Mouse (Mus musculus): Measurements from ENCODE around the gene Casc3. TPM values are rescaled to one million over a fixed set of nuclear protein-coding genes. Genes with fewer than 3 reads are reported as not detected.

Gene Casc3
- total and polyA plus RNA-seq, 3 experiments: 14.4 to 71.7 (median 16.7) TPM

DNA sequence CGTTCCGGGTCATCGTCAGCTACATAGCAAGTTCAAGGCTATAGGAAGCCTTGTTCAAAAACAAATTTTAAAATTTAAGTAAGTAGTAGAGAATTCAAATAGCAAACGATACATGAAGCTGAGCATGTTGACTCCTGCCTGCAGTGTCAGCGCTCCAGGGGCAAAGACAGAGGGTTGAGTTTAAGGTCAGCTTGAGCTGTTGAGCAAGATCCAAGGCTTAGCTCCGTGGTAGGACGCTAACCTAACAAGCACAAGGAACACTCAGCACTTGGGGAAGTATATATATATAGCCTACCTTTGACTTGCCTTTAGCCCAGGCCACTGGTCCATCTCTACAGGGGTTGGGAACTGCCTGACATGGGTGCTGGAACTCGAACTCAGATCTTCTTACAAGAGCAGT is 65.2 kb downstream of the Casc3 start:
- dilution Hi-C loops (cut with MboI; ENCODE audit: extremely low pct_ligation_motif_present, extremely low pct_unique_long_range_greater_than_20kb, low sequenced_read_pairs): no loop called here

DNA sequence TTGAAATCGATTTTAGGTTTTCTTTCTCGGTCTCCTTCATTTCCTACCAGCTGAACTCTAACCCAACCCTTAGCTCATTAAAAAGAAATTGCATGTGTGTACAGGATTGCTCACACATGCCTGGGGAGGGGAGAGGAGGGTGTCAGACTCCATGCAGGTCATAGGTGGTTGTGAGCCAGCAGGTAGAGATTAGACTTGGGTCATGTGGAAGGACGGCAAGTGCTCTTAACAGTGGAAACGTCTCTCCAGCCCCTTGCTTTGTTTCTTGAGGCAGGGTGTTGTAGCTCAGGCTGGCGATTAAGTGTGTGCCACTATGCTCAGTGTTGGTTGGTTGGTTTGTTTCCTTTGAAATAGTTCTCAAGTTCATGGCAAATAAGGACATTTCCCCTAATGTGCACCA is 66.1 kb downstream of the Casc3 start:
- H3K4me2 ChIP-seq (ENCODE audit: insufficient read depth, low read depth, poor library complexity, severe bottlenecking): no peak overlapping the region
- TF ChIP-seq TBP (conservative IDR thresholded peaks at IDR 0.05; ENCODE audit: low read depth, low read length) (no peak), NRF1 (IDR thresholded peaks at IDR 0.05; ENCODE audit: low read depth, low read length) (no peak), JUN (IDR thresholded peaks at IDR 0.05; ENCODE audit: insufficient read depth, low read depth, low read length) (no peak), MYC (IDR thresholded peaks at IDR 0.05; ENCODE audit: low read depth, low read length) (no peak), IRF4 (IDR thresholded peaks at IDR 0.05; ENCODE audit: low read depth, low read length) (no peak), ETS1 (conservative IDR thresholded peaks at IDR 0.05; ENCODE audit: low read depth, low read length) (no peak), GABPA (IDR thresholded peaks at IDR 0.05; ENCODE audit: insufficient replicate concordance, low read depth, low read length) (no peak), USF1 (IDR thresholded peaks at IDR 0.05; ENCODE audit: low read depth, low read length) (no peak), POLR2A (IDR thresholded peaks at IDR 0.05; ENCODE audit: low read depth, low read length) (no peak), CHD2 (IDR thresholded peaks at IDR 0.05; ENCODE audit: low read length) (no peak), RCOR1 (conservative IDR thresholded peaks at IDR 0.05; ENCODE audit: low read depth, low read length) (no peak), TCF12 (IDR thresholded peaks at IDR 0.05; ENCODE audit: low read depth, low read length) (no peak), E2F4 (IDR thresholded peaks at IDR 0.05; ENCODE audit: insufficient replicate concordance, low read depth, low read length) (no peak), KAT2A (IDR thresholded peaks at IDR 0.05; ENCODE audit: insufficient replicate concordance, low read length) (no peak)
- dilution Hi-C loops (cut with MboI; ENCODE audit: extremely low pct_ligation_motif_present, extremely low pct_unique_long_range_greater_than_20kb, low sequenced_read_pairs) (no loop called here), in situ Hi-C loops (cut with MboI; ENCODE audit: low pct_ligation_motif_present, low pct_unique_long_range_greater_than_20kb, low sequenced_read_pairs) (no loop called here)
- peaks cover 11% of the 10 kb centered on the region for H3K79me2 ChIP-seq (replicated peaks; ENCODE audit: control insufficient read depth, extremely low read depth, insufficient read depth, poor library complexity, severe bottlenecking)
- no peaks in the 10 kb centered on the region for H3K9me3 ChIP-seq (replicated peaks; ENCODE audit: low read length)
- no peak overlapping the region for H3K4me3 ChIP-seq (replicated peaks in 1 of 3; ENCODE audit: low read depth in 2 of 3, low read length in 2 of 3, poor library complexity in 1 of 3)
- H3K36me3 ChIP-seq (replicated peaks in 1 of 2; ENCODE audit: control insufficient read depth in 1 of 2, insufficient read depth in 1 of 2, low read length in 1 of 2): peaks cover 37 to 88% of the 10 kb centered on the region in 2 experiments
- no peak for DNase-seq (ENCODE audit: extremely low read depth)
- H3K27ac ChIP-seq (ENCODE audit: insufficient read depth, low read depth): no peak overlapping the region
- no peaks in the 10 kb centered on the region for H3K4me1 ChIP-seq (ENCODE audit: control insufficient read depth in 1 of 2, insufficient read depth in 2 of 2)
- no peak overlapping the region for H3K9ac ChIP-seq (ENCODE audit: insufficient read depth, low read depth)
- H3K27me3 ChIP-seq (replicated peaks): no peaks in the 10 kb centered on the region

More for the DNA sequence above, 65.2 kb downstream of the Casc3 start:
- no peaks in the 10 kb centered on the region for H3K9me3 ChIP-seq (replicated peaks; ENCODE audit: low read length)
- H3K4me3 ChIP-seq (replicated peaks in 1 of 3; ENCODE audit: low read depth in 2 of 3, low read length in 2 of 3, poor library complexity in 1 of 3): no peak overlapping the region
- TF ChIP-seq ZNF384 (IDR thresholded peaks at IDR 0.05; ENCODE audit: low read depth, low read length): no peak
- TF ChIP-seq IRF4 (IDR thresholded peaks at IDR 0.05; ENCODE audit: low read depth, low read length): no peak
- TF ChIP-seq MAFK (IDR thresholded peaks at IDR 0.05; ENCODE audit: insufficient replicate concordance, low read length): no peak
- no peak for TF ChIP-seq CHD1 (IDR thresholded peaks at IDR 0.05; ENCODE audit: low read depth, low read length)
- TF ChIP-seq GABPA (IDR thresholded peaks at IDR 0.05; ENCODE audit: insufficient replicate concordance, low read depth, low read length): no peak
- TF ChIP-seq POLR2A (IDR thresholded peaks at IDR 0.05; ENCODE audit: low read depth, low read length): no peak
- TF ChIP-seq ETS1 (conservative IDR thresholded peaks at IDR 0.05; ENCODE audit: low read depth, low read length): no peak
- no peak for TF ChIP-seq ZC3H11A (IDR thresholded peaks at IDR 0.05; ENCODE audit: low read depth, low read length)
- no peak for TF ChIP-seq TBP (conservative IDR thresholded peaks at IDR 0.05; ENCODE audit: low read depth, low read length)
- TF ChIP-seq ZKSCAN1 (IDR thresholded peaks at IDR 0.05; ENCODE audit: borderline replicate concordance, low read depth, low read length): no peak
- H3K4me2 ChIP-seq (ENCODE audit: insufficient read depth, low read depth, poor library complexity, severe bottlenecking): no peak overlapping the region
- H3K27ac ChIP-seq (ENCODE audit: insufficient read depth, low read depth): no peak overlapping the region
- H3K27me3 ChIP-seq (replicated peaks): no peaks in the 10 kb centered on the region
- DNase-seq (ENCODE audit: extremely low read depth): no peak
- in situ Hi-C loops (cut with MboI; ENCODE audit: low pct_ligation_motif_present, low pct_unique_long_range_greater_than_20kb, low sequenced_read_pairs): no loop called here
- peaks cover 37 to 81% of the 10 kb centered on the region in 2 experiments for H3K36me3 ChIP-seq (replicated peaks in 1 of 2; ENCODE audit: control insufficient read depth in 1 of 2, insufficient read depth in 1 of 2, low read length in 1 of 2)
- H3K9ac ChIP-seq (ENCODE audit: insufficient read depth, low read depth): no peak overlapping the region
- H3K79me2 ChIP-seq (replicated peaks; ENCODE audit: control insufficient read depth, extremely low read depth, insufficient read depth, poor library complexity, severe bottlenecking): peaks cover 14% of the 10 kb centered on the region
- H3K4me1 ChIP-seq (ENCODE audit: control insufficient read depth in 1 of 2, insufficient read depth in 2 of 2): peaks cover 0 to under 1% of the 10 kb centered on the region in 2 experiments; a peak in 1 of 4 replicates

Measured in CH12.LX (cell line).